Mouse (Mus musculus) urinary bladder, postnatal 10 days (tissue): ENCODE measurements around the gene Xpr1.

Source experiments
- DNase-seq: peaks from one replicate; pipeline ENCODE4 v3.0.0; 2022; ENCODE audit warnings: low spot score

Gene Xpr1

GRCm38 (mm10) chr1:155416701-155417677 is at the start of gene Xpr1:
Gene Xpr1, minus strand, starts transcription at chr1:155417415.
- DNase-seq = peak; percentile 89

DNA sequence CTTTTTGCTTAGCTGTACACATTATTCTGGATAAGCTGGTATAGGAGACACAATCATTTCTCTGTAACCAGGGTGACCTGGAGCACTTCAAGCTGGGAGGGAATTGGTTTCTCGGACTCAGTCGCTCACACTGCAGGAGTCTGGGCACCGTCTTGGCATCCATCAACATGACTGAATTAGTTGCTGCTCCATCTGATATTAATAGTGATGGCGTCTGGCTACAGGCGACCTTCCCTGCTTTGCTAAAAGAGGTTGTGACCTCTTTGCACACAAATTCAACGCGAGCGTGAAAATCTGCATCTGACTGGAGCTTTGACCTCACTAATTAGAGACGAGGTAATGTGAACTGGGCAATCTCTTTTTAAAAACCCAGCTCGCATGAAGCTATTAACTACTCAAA is 46.2 kb upstream of the Xpr1 start:
- DNase-seq = no peak

DNA sequence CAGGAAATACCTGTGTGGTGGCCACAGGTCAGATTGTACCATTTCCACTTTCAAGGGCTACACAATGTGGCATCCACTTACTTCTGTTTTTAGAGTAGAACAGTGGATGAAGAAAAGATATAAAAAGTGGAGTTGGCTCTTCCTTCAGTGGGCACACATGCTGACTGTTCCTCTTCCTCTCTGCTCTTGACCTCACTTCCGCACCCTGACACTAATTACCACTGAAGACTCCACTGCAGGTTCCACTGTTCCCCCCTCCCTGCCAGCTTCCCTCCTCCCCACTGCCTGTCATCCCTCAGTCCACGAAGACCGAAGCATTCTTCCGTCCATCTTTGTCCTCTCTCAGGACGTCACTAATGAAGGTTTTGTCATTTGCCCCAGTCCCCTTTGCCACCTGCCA is 45.4 kb upstream of the Xpr1 start:
- DNase-seq = no peak

- DNase-seq = no peak
Measured at GRCm38 (mm10) chr1:155457532-155457931, 40.3 kb upstream of the Xpr1 start.

- no peak for DNase-seq
Measured at GRCm38 (mm10) chr1:155453180-155453579, 36.0 kb upstream of the Xpr1 start.

DNA sequence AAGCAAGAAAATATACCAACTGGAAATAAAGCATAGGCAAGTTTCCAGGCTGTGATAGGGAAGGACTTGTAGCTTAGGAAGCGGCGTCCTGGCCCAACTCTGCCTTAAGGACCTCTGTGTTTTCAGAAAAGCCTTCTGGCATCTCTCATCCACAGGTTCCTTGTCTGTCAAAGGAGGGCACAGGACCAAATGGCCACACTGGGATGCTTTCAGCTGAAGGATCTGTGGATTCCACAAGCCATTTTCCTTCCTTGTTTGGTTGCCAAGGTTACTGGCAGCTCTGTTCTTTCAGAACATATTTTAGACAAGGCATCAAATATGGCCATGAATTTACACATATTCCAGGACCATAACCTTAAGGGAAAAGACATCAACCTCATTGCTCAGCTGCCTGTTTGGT is 31.7 kb upstream of the Xpr1 start:
- no peak for DNase-seq

GRCm38 (mm10) chr1:155447277-155447676 is 30.1 kb upstream of the Xpr1 start:
- no peak for DNase-seq

DNA sequence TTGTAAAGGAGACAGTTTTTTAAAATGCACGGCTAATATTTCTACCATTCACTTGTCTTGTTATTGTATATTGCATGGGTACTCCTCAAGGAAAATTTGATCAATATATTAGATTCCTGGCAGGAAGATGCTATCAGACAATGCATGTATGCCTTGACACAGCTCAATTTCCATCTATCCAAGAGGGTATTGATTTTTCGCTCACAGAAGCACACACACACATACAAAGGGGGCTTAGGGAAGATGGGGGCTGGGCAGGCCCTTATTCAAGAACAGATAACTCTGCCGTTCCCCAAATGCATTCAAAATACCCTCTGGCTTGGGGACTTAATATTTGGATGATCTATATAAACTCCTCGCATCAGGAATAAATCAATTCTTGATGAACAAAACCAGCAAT is 25.9 kb upstream of the Xpr1 start:
- DNase-seq = no peak

DNA sequence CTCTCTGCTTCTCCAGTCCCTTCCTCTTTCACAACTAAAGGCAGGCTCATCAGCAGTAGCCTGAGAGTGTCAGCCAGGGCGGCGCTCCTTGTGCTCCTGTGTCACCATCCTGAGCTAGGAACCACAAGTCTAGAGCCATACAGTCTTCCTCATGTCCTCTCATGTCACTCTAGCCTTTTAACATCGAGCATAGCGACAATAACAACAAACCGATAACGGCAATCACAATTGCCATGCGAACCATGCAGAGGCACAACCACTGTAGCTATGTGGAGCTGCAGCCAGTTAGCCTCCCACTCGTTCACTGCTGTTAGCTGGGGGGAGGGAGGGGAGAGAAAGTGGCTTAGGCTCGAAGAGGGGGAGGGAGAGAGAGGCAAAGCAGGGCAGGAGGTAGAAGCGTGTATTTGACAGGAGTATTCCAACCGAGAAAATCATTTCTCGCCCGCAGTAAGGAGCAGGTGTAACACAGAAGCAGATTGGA is 25.3 kb upstream of the Xpr1 start:
- DNase-seq = no peak

- no peak for DNase-seq
Measured at GRCm38 (mm10) chr1:155439551-155439950, 22.3 kb upstream of the Xpr1 start.

DNA sequence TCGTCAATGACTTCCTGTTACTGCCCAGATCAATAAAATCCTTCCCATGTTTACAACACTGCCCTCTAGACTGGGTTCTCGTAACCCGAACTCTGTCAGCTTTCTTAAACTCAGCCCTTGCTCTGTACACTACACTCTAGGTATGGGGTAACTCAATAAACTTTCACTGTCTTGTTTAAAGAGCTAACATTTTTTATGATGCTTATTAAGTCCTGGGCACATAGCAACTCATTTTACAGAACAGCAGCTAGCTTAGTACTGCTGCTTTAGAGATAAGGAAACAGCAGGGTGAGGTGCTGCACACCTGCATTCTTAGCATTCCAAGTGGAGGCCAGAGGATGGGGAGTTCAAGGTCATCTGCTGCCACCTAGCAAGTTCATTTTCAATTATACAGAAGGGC is 21.3 kb upstream of the Xpr1 start:
- no peak for DNase-seq

GRCm38 (mm10) chr1:155429304-155429703 is 12.1 kb upstream of the Xpr1 start:
- DNase-seq = no peak

DNA sequence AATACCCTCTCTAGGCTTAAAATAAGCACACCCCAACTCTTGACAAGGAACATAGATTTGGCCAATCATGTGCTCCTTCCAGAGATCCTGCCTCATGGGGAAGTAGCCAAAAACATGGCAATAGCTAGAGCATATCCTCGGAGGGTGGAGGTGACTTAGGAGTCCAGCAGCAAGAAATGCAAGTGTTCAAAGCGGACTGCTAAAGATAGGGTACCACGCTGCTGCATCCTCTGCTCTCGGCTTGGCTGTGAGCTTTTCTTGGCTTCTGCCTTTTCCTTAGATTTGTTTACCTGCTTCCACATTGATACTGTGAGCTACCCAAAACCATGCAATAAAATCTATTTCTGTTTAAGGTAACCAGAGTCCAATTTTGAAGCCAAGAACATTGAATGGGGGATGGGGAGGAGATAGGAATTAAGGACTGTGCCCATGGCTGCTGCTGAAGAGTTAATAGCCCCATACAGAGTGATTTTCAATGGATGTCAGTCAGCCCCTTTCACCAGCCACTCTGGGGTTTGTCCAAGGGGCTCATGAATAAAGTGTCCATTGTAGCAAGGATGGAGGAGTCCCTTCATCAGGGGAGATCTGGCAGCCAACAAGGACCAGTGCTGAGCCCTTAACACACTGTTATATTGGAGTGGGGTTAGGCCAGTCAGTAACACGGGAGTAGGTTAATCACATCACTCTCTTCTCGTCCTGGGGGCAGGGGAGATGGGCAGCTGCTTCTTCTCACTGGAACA is 10.1 kb upstream of the Xpr1 start:
- no peak for DNase-seq

DNA sequence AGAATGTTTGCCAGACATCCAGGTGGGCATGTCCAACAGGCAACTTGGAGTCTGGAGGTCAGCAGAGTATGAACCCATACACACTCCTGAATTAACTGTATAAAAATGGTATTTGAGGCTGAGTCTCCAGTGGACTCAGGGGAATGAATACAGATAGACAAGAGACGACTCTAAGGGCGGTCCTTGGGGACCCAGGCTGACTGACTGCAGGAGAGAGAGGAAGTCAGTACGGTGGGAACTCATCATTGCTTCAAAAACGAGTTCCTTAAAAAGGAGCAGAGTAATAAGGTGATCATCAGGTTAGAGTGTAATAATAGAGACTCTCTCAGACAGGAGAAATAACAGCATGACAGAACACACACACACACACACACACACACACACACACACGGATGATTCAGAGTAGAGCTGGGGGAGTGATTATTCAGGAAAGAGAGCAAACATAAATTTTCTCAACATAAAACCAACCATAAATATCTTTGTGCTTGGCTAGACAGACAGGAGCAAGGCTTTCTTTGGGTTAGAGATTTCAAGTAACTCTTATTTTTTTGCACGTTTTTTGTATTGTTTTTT is 8.6 kb upstream of the Xpr1 start:
- no peak for DNase-seq

DNA sequence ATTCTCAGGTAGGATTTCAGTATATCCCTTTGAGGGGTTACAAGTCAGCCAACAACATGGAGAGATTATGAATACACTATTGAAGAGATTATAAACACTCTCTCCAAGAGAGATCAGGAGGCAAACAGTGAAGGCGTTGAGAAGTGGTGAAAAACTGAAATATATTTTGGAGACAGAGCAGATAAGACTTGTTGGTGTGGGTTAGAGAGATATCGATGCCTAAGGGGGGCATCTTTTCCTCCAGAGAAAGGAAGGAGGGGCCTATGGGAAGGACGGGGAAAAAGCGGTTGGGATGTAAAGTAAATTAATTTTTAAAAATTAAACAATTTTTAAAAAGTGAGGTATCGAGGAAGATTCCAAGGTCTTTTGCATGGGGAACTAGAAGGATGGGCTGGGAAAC is 8.1 kb upstream of the Xpr1 start:
- DNase-seq = no peak

DNA sequence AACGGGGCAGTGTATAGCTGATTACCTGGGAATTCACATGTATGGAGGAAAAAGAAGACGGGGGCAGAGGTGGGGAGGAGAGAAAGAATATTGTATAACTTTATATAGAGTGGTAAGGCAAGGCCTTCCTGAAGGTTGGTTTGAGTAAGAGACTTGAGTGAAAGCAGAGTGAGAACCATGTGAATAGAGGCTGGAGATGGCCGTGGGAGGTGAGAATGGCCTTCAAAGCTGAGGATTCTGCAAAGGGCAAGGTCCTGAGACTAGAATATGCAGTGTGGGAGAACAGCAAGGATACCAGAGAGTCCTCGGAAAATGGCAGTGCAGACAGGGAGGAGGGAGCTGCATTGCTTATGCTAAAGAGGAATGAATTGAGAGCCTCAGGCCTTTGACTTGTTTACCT is 6.6 kb upstream of the Xpr1 start:
- no peak for DNase-seq

- DNase-seq = no peak
Measured at GRCm38 (mm10) chr1:155422022-155422421, 4.8 kb upstream of the Xpr1 start.

GRCm38 (mm10) chr1:155416147-155416700 is 991 bp downstream of the Xpr1 start:
- DNase-seq = no peak

- no peak for DNase-seq
Measured at GRCm38 (mm10) chr1:155415421-155415820, 1.8 kb downstream of the Xpr1 start.

DNA sequence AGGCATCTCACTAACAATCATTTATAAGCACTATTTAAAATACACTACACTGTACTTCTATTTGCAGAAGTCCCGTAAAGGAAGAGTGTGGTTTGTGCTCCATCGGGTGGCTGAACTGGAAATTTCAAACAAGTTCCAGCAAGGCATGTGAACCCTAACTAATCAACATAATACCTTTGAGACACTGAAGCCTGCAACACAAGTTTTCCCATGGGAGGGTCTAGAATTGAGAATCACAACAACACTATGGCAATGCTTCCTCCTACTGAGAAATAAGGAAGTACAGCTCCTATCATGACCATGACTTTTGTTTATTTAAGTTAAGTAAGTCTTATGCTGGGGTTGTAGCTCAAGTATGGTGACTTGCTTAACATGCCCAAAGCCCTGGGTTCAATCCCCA is 4.5 kb downstream of the Xpr1 start:
- no peak for DNase-seq

- no peak for DNase-seq
Measured at GRCm38 (mm10) chr1:155408577-155408966, 8.6 kb downstream of the Xpr1 start.
